Mouse (Mus musculus): ENCODE measurements at regions not wholly inside any gene's neighbourhood (a gene's known extent, or its start where the extent isn't known, plus 50 kb on each side); places are given as distances from the start of the nearest gene placed in this dataset.

GRCm38 (mm10) chr1:76001124-76001523 lies 455.1 kb downstream of the Slc4a3 start:
- DNase-seq (ENCODE audit: low read depth), result no peak

GRCm38 (mm10) chr1:76009601-76010000 lies 463.5 kb downstream of the Slc4a3 start:
- DNase-seq (ENCODE audit: low read depth), result no peak

GRCm38 (mm10) chr1:76010212-76010800 lies 464.2 kb downstream of the Slc4a3 start:
- peak; percentile 30 for DNase-seq (ENCODE audit: low read depth)

DNA sequence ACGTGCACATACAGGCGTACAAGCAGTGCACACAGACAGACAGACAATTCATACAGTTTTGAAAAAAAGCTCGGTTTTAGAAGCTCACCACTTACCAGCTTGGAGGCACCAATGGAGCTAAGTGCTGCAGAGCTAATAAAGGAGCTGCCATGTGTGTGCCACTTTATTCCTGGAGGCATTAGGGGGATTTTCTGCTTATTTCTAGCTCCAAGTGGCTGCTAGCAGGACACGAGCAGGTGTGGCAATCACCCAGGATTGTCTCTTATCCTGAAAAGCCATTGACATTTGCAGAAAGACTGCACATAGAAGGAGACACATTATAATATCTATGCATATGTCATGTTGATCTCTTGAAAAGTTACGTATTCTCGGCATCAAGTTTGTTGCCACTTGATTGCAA lies 472.5 kb downstream of the Slc4a3 start:
- DNase-seq (ENCODE audit: low read depth), result no peak

GRCm38 (mm10) chr1:76019071-76019470 lies 473.0 kb downstream of the Slc4a3 start:
- no peak for DNase-seq (ENCODE audit: low read depth)

DNA sequence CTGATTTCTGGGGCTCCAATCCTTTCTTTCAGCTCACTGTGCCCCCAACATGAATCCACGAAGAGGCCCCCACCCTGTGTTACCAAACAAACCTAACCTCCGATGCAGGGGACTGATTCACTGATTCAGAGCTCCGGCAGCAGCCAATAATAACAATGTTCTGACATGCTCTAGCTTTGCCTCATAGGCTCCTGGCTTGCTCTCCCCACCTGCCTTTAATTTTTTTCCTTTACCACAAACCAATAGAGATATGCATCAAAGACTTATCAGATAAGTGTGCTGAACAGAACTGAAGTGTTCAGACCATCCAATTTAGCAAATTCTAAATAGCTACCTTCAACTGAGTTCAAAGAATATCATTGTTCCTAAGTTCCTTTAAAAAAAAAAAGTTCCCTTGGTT lies 478.6 kb downstream of the Slc4a3 start:
- peak; percentile 59 for DNase-seq (ENCODE audit: low read depth)

- peak; percentile 47 for DNase-seq (ENCODE audit: low read depth)
These were observed 479.3 kb downstream of the Slc4a3 start for GRCm38 (mm10) chr1:76025389-76025788.

- DNase-seq (ENCODE audit: low read depth), result no peak
These were observed 483.0 kb downstream of the Slc4a3 start for GRCm38 (mm10) chr1:76029059-76029458.

- no peak for DNase-seq (ENCODE audit: low read depth)
These were observed 485.3 kb downstream of the Slc4a3 start for GRCm38 (mm10) chr1:76031171-76031922.

- DNase-seq (ENCODE audit: low read depth), result no peak
These were observed 485.8 kb downstream of the Slc4a3 start for GRCm38 (mm10) chr1:76031923-76032285.

DNA sequence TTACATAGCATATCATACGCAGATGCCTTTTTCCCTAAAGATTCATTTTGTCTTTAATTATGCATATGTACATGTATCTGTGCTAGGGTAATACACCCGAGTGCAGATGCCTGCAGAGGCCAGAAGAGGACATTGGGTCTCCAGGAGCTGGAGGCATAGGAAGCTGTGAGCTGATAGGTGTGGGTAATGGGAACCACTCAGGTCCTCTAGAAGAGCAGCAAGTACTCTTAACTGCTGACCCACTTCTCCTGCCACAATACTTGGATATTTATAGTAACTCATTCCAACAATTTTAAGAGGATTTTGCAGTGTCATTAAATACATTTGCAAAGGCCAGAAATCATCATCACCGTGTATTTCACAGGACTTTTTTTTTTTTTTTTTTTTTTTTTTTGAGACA lies 486.6 kb downstream of the Slc4a3 start:
- no peak for DNase-seq (ENCODE audit: low read depth)

- no peak for DNase-seq (ENCODE audit: low read depth)
These were observed 490.2 kb downstream of the Slc4a3 start for GRCm38 (mm10) chr1:76036316-76036715.

- peak; percentile 51 for DNase-seq (ENCODE audit: low read depth)
These were observed 493.1 kb downstream of the Slc4a3 start for GRCm38 (mm10) chr1:76039029-76039655.

DNA sequence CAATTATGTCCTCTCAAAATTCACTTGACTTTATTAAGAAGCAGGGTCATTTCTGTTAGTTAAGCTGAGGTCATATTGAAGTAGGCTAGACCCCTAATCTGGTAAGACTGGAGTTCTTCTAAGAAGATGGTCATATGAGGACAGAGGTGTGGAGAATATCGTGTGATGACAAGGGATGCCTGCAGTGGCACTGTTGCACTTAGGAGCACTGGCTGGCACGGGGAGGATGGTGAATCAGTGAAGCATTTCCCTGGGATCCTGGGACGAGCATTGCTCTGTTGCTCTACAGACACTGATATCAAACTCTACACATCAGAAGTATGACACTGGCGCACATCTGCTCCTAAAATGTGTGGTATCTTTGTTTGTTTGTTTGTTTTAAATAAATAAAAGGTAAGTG lies 493.6 kb downstream of the Slc4a3 start:
- no peak for DNase-seq (ENCODE audit: low read depth)

DNA sequence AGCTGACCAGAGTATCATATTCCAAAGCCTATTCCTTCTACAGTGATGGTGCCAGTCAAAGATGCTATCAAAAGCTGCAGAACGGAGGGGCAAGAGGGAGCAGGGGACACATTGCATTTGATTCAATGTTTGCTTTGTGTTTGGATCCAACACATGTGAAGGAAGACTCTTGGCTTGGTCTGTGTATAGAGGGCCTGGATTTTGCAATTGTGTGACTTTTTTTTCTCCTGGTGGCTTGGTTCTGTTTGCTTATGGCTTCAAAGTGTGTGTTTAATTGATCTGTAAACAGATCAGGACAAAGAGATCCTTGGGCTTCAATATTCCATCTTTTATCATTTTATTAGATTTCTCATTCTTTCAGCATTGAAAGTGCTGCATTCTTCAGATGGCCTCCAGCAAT lies 504.2 kb downstream of the Slc4a3 start:
- DNase-seq (ENCODE audit: low read depth), result no peak

DNA sequence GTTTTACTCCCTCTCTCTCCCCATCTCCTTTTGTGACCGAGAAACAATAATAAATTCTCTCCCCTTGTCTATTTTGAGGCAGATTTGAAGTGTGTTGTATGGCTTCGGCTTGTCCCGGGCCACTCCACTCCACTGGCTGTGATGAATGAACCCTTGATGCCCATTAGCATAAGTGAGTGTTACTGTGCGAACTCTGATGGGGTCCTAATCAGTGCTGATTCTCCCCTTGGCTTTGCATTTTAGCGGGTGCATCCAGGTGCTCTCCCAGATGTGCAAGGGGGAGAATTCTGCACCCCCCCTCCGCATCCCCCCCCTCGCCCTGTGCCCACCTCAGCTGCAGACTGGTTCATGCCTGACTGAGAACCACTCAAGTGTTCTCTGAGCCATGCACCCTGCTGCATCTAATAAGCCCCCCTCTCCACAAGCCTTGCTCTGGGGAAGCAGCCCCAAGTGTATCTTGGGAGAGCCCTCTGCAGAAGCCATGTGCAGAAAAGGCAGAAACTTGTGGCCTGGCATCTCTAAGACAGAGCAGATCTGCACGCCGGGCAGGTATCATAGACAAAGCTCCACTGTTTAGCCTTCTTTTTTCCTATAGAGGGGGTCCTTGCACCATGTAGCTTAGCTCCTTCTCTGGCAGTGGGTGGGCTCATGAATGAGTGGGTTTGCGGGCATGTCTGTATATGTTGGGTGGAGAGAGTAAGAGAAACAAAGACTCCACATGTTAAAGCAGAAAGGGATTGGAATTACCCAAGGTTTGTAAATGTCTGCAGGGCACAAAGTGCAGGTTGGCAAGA lies 507.5 kb downstream of the Slc4a3 start:
- DNase-seq (ENCODE audit: low read depth), result no peak

DNA sequence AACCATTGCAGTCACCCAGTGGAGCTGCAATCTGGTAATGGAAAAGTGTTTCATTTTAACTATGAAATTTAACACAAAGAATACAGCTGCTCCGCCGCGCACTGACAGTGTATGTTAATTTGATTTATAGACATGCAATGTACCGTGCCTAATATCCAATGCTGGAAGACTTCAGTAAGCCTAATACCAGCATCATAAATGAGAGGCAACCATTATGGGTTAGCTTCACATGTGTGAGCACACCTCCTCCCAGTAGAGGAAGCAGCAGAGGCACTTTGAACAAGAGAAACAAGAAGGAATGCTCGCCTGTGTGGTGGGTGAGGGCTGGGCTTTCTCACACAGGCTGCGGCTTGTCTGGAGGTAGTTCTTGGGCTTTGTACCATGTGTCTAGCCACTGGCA lies 519.7 kb downstream of the Slc4a3 start:
- DNase-seq (ENCODE audit: low read depth), result no peak

DNA sequence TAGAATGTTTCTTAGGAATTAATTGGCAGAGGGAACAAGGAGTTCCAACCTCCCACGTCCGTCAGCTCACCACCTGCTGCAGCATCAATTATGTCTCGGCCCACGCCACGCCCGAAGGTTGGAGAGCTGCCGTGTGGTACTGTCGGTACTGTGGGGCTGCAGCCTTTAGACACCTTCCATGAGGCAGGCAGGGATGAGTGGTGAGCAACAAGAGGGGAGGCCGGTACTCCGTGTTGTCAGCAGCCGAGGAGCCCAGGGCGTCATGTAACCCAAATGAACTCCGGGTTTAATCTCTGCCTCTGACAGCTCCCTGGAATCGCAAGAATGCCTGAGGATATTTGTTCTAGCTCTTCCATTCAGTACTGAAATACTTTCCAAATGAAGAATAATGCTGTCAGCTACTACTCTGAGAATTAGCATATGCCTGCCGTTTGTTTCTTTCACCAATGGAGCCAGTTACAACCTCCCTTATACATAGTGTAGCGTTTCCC lies 524.8 kb downstream of the Slc4a3 start:
- DNase-seq (ENCODE audit: low read depth), result no peak

GRCm38 (mm10) chr1:76075213-76075612 lies 529.1 kb downstream of the Slc4a3 start:
- DNase-seq (ENCODE audit: low read depth), result no peak

DNA sequence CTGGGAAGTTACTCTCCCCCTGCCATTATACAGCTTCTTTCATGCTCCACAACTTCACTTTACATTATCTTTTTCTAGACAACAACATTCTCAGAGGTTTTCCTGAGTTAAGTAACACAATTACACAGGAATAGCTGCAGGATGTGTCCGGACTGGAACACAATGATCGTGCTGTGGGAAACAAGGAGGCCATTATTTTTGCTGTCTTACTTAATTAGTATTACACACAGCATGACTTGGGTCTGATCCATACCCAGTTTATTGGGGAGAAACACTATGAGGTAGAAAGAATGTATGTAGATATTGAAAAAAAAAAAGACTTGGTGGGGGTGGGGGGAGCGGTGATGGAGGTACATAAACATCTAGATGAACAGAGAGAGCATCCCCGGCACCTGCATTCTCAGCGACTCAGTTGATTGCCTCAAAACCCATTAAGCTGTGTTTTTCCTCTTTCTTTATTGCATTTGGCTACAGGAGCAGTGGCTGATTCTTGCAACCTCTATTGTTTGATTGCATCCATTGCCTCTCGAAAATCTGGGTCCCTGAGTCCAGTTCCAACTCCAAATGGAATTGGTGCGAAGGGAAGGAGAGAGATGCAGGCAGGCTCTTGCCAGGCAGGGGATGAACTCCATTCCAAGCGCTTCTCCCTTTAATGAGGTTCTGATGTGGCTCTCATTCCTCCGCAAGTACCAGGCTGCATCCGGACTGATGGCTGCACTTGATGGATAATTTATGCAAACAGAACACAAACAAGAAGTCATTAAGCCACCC lies 529.8 kb downstream of the Slc4a3 start:
- DNase-seq (ENCODE audit: low read depth), result no peak

GRCm38 (mm10) chr1:76080241-76080640 lies 534.2 kb downstream of the Slc4a3 start:
- DNase-seq (ENCODE audit: low read depth), result no peak

DNA sequence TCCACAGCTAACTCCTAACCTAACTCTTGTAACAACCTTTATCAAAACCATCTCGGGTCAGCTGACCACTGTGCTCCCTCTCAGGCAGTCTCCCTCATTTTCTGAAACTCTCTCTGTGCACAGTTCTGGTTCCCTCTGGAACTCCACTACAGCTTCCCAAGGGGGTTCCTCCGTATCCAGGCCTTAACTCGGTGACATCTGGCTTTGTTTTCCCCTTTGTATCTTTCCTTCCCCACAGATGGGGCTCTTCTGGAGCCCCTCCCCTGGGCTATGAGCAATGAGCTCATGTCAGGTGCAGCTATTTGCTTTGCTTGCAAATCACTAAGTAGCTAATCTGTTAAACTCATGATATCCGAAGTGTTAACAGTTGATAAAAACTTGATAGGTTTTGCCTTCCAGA lies 535.6 kb downstream of the Slc4a3 start:
- no peak for DNase-seq (ENCODE audit: low read depth)
